Mouse (Mus musculus) c-Kit-positive CD71-positive TER-119-negative erythroid progenitor cells, embryonic 14.5 days (primary cell): ENCODE measurements around the gene Cnga4.
"Not testable (repeated sequence)": the region's sequence is repeated elsewhere in the genome, so short reads cannot be mapped to it uniquely, and the experiment has no call there.

Experiments
- DNase-seq: peaks from one replicate; pipeline ENCODE4 v3.0.0-alpha.2; 2013; ENCODE audit warnings: low read depth

Cnga4 gene

DNA sequence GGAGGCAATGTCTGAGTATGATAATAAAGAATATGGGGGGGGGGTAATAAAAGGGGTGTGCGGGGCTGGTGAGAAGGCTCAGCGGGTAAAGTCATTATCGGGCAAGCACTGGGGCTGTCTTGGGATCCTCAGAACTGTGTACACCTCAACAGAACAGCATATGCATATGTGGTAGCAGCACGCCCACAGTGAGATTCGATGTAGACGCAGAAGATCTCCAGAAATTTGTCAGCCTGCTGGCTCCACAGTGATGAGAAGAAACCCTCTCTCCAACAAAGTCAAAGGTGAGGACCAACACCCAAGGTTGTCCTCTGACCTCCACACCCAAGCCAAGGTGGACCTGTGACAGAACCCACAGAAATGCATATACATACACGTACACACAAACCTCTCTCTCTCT, 12.2 kb downstream of the Cnga4 start:
- no peak for DNase-seq

DNA sequence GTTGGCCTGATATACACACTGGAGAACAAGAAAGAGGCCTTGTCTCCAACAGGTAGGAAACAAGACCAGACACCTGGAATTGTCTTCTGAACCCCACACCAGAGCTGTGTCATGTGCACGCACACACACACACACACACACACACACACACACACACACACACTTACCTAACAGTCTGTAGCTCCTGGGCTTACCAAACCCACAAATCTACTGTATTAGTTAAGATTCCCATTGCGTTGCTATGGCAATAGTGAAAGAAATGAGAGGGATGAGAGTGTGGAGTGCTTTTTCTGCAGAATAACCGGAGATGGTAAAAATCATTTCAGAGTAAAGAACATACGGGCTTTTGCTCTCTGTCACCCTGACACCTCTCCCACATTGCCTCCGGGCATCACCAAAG, 13.7 kb downstream of the Cnga4 start:
- no peak for DNase-seq

GRCm38 (mm10) chr7:105420903-105421302, 16.5 kb downstream of the Cnga4 start:
- DNase-seq: no peak

DNA sequence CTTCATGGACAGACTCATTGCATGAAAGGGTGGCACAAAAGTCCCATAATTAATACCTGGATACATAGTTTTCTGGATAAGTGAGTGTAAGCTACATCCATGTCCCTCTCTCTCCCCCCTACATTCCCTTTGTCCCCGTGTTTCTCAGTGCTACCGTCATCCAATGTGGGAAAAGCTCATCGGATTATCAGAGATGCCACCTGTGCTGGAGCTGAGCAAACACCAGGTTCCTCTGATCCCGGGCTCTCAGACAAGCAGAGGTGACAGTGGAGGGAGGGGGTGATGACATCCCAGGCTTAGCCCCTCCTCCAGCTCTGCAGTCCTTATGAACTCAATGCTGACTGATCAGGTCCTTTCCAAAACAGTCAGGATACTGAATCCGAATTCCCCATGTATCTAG, 20.0 kb downstream of the Cnga4 start:
- no peak for DNase-seq

DNA sequence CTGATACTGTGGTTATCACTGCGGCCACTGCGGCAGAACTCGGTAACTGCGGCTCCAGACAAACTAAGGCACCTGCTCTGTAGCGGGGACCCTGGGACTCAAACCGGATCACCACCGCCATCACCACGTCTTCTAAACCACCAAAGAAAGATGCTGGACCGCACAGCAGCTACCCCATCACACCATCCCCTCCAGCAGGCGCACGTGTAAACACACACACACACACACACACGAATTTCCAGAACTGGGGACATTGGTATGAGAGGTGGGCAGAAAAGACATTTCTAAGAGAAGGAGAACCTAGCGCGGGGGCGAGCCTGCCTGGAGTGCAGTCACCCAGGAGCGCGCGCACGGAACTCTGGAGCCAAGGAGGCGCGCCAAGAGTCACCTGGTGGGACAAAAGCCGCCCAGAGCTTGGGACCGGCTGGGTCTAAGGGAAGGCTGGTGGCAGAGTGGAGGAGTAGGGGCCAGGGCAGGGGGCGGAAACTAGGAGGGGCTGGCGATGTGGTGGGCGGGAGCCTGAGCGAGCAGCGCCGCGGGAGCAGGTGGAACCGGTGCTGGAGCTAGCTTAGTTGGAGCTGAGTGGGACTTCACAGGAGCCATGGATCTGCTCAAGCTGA, 21.2 kb downstream of the Cnga4 start, which contains the start of gene Cckbr:
Gene Cckbr, plus strand, starts transcription at position 308 of the 620 bp plus-strand sequence.
- DNase-seq: no peak

- DNase-seq: no peak
Measured at GRCm38 (mm10) chr7:105426051-105426450, 21.7 kb downstream of the Cnga4 start.

- DNase-seq: no peak
Measured at GRCm38 (mm10) chr7:105432058-105432457, 27.7 kb downstream of the Cnga4 start.

GRCm38 (mm10) chr7:105433859-105434258, 29.5 kb downstream of the Cnga4 start:
- no peak for DNase-seq

GRCm38 (mm10) chr7:105434798-105435197, 30.4 kb downstream of the Cnga4 start:
- no peak for DNase-seq

- DNase-seq: no peak
Measured at GRCm38 (mm10) chr7:105437979-105438772, 33.8 kb downstream of the Cnga4 start.

DNA sequence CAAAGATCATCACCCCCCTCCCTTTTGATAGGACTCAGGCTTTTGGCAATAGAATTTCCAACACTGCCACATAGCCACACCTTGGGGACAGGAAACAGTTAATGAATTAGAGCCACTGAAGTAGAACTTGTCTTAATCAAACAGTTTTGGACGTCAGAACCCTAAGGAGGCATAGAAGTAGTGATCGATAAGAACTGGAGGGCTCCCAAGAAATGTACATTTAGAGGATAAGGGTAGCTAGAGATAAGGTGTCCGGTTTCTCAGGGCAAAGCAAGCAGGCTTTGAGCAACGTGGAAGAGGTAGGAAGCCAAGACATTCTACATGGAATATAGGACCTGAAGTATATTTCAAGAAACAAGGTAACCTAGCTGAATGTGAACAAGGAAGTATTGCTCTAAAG, 37.1 kb downstream of the Cnga4 start:
- DNase-seq: no peak

DNA sequence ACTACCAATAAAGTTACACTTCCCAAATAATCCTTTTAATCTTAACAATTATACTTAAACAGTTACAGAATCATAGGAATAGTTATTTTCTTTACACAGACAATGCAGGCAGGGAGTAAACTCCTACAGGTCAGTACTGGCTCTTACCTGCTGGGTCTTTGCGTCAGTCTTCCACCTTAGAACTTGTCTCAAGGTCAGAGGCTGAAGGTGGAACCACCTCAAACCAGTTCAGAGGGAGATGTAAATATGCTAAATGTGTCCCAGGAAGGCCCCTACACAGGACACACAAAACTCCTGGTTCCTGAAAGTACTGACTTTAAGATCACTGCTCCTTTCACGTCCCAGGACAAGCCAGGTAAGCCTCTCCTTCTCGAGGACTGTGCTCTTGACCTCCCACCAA, 40.7 kb downstream of the Cnga4 start:
- DNase-seq: no peak

DNA sequence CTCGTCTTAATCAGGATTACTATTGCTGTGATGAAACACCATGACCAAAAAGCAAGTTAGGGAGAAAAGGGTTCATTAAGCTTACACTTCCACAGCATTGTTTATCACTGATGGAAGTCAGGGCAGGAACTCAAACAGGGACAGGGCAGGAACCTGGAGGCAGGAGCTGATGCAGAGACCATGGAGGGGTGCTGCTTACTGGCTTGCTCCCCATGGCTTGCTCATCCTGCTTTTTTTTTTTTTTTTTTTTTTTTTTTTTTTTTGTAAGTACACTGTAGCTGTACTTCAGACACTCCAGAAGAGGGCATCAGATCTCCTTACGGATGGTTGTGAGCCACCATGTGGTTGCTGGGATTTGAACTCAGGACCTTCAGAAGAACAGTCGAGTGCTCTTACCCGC, 49.0 kb downstream of the Cnga4 start:
- DNase-seq: not testable (repeated sequence)
